Mouse (Mus musculus): ENCODE data around the gene Fbxl8. TPM values are rescaled to one million over a fixed set of nuclear protein-coding genes. Genes with fewer than 3 reads are reported as not detected.
A peak's percentile ranks its signal among the peaks of the same experiment; 100 is the strongest.

The Fbxl8 gene
- polyA plus RNA-seq, 1 experiment from 2014 or later = 1.3 TPM

GRCm38 (mm10) chr8:105310118-105310517, 45.7 kb downstream of the Fbxl8 start:
- WGBS = 89% methylated on average over 8 of the region's 8 CpGs
- peaks cover 12% of the 10 kb centered on the region for H3K4me1 ChIP-seq (replicated peaks)
- H3K4me2 ChIP-seq = no peak overlapping the region
- ATAC-seq (ENCODE audit: low FRiP score, low read depth) = no peak
- H3K27ac ChIP-seq (replicated peaks) = no peak overlapping the region
- peaks cover 39% of the 10 kb centered on the region for H3K36me3 ChIP-seq
- H3K9ac ChIP-seq = no peak overlapping the region
- H3K9me3 ChIP-seq = no peaks in the 10 kb centered on the region
- H3K27me3 ChIP-seq = no peaks in the 10 kb centered on the region
- no peak overlapping the region for H3K4me3 ChIP-seq

- no peaks in the 10 kb centered on the region for H3K27me3 ChIP-seq
- ATAC-seq (ENCODE audit: low FRiP score, low read depth) = no peak
- H3K4me2 ChIP-seq = no peak overlapping the region
- H3K9ac ChIP-seq = no peak overlapping the region
- peaks cover 52% of the 10 kb centered on the region for H3K36me3 ChIP-seq
- H3K27ac ChIP-seq (replicated peaks) = no peak overlapping the region
- H3K4me3 ChIP-seq = no peak overlapping the region
- no peaks in the 10 kb centered on the region for H3K4me1 ChIP-seq (replicated peaks)
- no peaks in the 10 kb centered on the region for H3K9me3 ChIP-seq
- 87% methylated on average over 1 of the region's 1 CpGs for WGBS
Observed at GRCm38 (mm10) chr8:105311718-105312117, 47.3 kb downstream of the Fbxl8 start.

GRCm38 (mm10) chr8:105312891-105313481, 48.5 kb downstream of the Fbxl8 start:
- Histone ChIP-seq H3K27me3 (no peaks in the 10 kb centered on the region), H3K4me1 (replicated peaks) (no peaks in the 10 kb centered on the region), H3K9me3 (no peaks in the 10 kb centered on the region), H3K27ac (replicated peaks) (no peak overlapping the region), H3K4me3 (no peak overlapping the region), H3K9ac (no peak overlapping the region), H3K4me2 (no peak overlapping the region), H3K36me3 (peaks cover 50% of the 10 kb centered on the region)
- 94% methylated on average over 8 of the region's 8 CpGs for WGBS
- no peak for ATAC-seq (ENCODE audit: low FRiP score, low read depth)

GRCm38 (mm10) chr8:105313622-105314402, 49.4 kb downstream of the Fbxl8 start:
- peaks cover 46% of the 10 kb centered on the region for H3K36me3 ChIP-seq
- no peak overlapping the region for H3K4me2 ChIP-seq
- no peak overlapping the region for H3K27ac ChIP-seq (replicated peaks)
- no peaks in the 10 kb centered on the region for H3K9me3 ChIP-seq
- WGBS = 83% methylated on average over 9 of the region's 9 CpGs
- H3K4me3 ChIP-seq = no peak overlapping the region
- no peak overlapping the region for H3K9ac ChIP-seq
- H3K27me3 ChIP-seq = no peaks in the 10 kb centered on the region
- ATAC-seq (ENCODE audit: low FRiP score, low read depth) = no peak
- H3K4me1 ChIP-seq (replicated peaks) = no peaks in the 10 kb centered on the region

GRCm38 (mm10) chr8:105315073-105315769, 50.8 kb downstream of the Fbxl8 start:
- Histone ChIP-seq H3K9me3 (no peaks in the 10 kb centered on the region), H3K4me1 (replicated peaks) (no peaks in the 10 kb centered on the region), H3K27ac (replicated peaks) (no peak overlapping the region), H3K9ac (no peak overlapping the region), H3K27me3 (no peaks in the 10 kb centered on the region), H3K4me2 (no peak overlapping the region), H3K36me3 (peaks cover 49% of the 10 kb centered on the region), H3K4me3 (no peak overlapping the region)
- ATAC-seq (ENCODE audit: low FRiP score, low read depth) = 0 out of 2 replicates have a peak, but pooled peaks have one; percentile 12
- WGBS = 89% methylated on average over 18 of the region's 18 CpGs

GRCm38 (mm10) chr8:105317941-105318340, 53.5 kb downstream of the Fbxl8 start:
- Histone ChIP-seq H3K4me1 (replicated peaks) (no peaks in the 10 kb centered on the region), H3K9ac (no peak overlapping the region), H3K36me3 (peaks cover 49% of the 10 kb centered on the region), H3K27me3 (no peaks in the 10 kb centered on the region), H3K4me2 (no peak overlapping the region), H3K27ac (replicated peaks) (no peak overlapping the region), H3K4me3 (no peak overlapping the region), H3K9me3 (no peaks in the 10 kb centered on the region)
- ATAC-seq (ENCODE audit: low FRiP score, low read depth) = no peak
- 72% methylated on average over 4 of the region's 4 CpGs for WGBS

- Histone ChIP-seq H3K27me3 (no peaks in the 10 kb centered on the region), H3K36me3 (peaks cover 41% of the 10 kb centered on the region), H3K9me3 (no peaks in the 10 kb centered on the region), H3K4me3 (no peak overlapping the region), H3K4me1 (replicated peaks) (no peaks in the 10 kb centered on the region), H3K27ac (replicated peaks) (no peak overlapping the region), H3K9ac (no peak overlapping the region), H3K4me2 (no peak overlapping the region)
- WGBS = 91% methylated on average over 11 of the region's 11 CpGs
- ATAC-seq (ENCODE audit: low FRiP score, low read depth) = no peak
Observed at GRCm38 (mm10) chr8:105318662-105319190, 54.3 kb downstream of the Fbxl8 start.

MicroRNAs within 50 kb of the gene (microRNA counts, 519-probe panel; counts per million panel counts)
- microRNA mmu-miR-328 = 2,751 counts per million, percentile 52 among the panel's probes with 10 or more counts

Small RNA genes lying within 50 kb of the gene (microRNA-seq; reads per million reads assigned to microRNA genes)
- gene Gm27320 (not detected), gene Mir328 (305 reads per million, percentile 65 among the genes with 10 or more reads in this experiment)

Other genes starting within 250 kb of the Fbxl8 start
- gene Ces3a, start 216.0 kb upstream of the Fbxl8 start, polyA plus RNA-seq (2015; fragmentation: Nextera tagmentation; extraction: Ambion mirVana) = not detected in 2 replicates
- not detected in 2 replicates for gene Ces3b, start 180.9 kb upstream of the Fbxl8 start, polyA plus RNA-seq (2015; fragmentation: Nextera tagmentation; extraction: Ambion mirVana)
- gene Ces4a, start 132.8 kb upstream of the Fbxl8 start, polyA plus RNA-seq (2015; fragmentation: Nextera tagmentation; extraction: Ambion mirVana) = 0.13 TPM in 1 of 2 replicates, not detected in the other
- gene Cbfb, start 94.0 kb upstream of the Fbxl8 start, polyA plus RNA-seq (2015; fragmentation: Nextera tagmentation; extraction: Ambion mirVana) = 28.8 and 29.0 TPM in 2 replicates
- gene D230025D16Rik, start 39.5 kb upstream of the Fbxl8 start, polyA plus RNA-seq (2015; fragmentation: Nextera tagmentation; extraction: Ambion mirVana) = 28.5 and 29.2 TPM in 2 replicates
- gene B3gnt9, start 9.5 kb upstream of the Fbxl8 start, polyA plus RNA-seq (2015; fragmentation: Nextera tagmentation; extraction: Ambion mirVana) = 9.9 TPM in 2 replicates
- 18.3 and 19.3 TPM in 2 replicates for gene Tradd, start within 50 bp of the Fbxl8 start, polyA plus RNA-seq (2015; fragmentation: Nextera tagmentation; extraction: Ambion mirVana)
- 0.54 and 0.76 TPM in 2 replicates for gene Hsf4, start 5.2 kb downstream of the Fbxl8 start, polyA plus RNA-seq (2015; fragmentation: Nextera tagmentation; extraction: Ambion mirVana)
- 5.2 and 5.7 TPM in 2 replicates for gene Nol3, start 11.5 kb downstream of the Fbxl8 start, polyA plus RNA-seq (2015; fragmentation: Nextera tagmentation; extraction: Ambion mirVana)
- gene 4931428F04Rik, start 25.2 kb downstream of the Fbxl8 start, polyA plus RNA-seq (2015; fragmentation: Nextera tagmentation; extraction: Ambion mirVana) = 124 and 146 TPM in 2 replicates
- 11.6 and 14.2 TPM in 2 replicates for gene Exoc3l, start 31.5 kb downstream of the Fbxl8 start, polyA plus RNA-seq (2015; fragmentation: Nextera tagmentation; extraction: Ambion mirVana)
- 44.0 and 51.0 TPM in 2 replicates for gene E2f4, start 33.0 kb downstream of the Fbxl8 start, polyA plus RNA-seq (2015; fragmentation: Nextera tagmentation; extraction: Ambion mirVana)
- gene Elmo3, start 41.0 kb downstream of the Fbxl8 start, polyA plus RNA-seq (2015; fragmentation: Nextera tagmentation; extraction: Ambion mirVana) = 1.3 and 1.5 TPM in 2 replicates
- gene Lrrc29, start 61.6 kb downstream of the Fbxl8 start, polyA plus RNA-seq (2015; fragmentation: Nextera tagmentation; extraction: Ambion mirVana) = 0.80 and 0.85 TPM in 2 replicates
- 132 and 143 TPM in 2 replicates for gene Tmem208, start 61.7 kb downstream of the Fbxl8 start, polyA plus RNA-seq (2015; fragmentation: Nextera tagmentation; extraction: Ambion mirVana)
- gene Fhod1, start 83.3 kb downstream of the Fbxl8 start, polyA plus RNA-seq (2015; fragmentation: Nextera tagmentation; extraction: Ambion mirVana) = 0.69 and 0.87 TPM in 2 replicates
- 11.8 and 13.8 TPM in 2 replicates for gene Slc9a5, start 84.2 kb downstream of the Fbxl8 start, polyA plus RNA-seq (2015; fragmentation: Nextera tagmentation; extraction: Ambion mirVana)
- 2.2 and 2.8 TPM in 2 replicates for gene Plekhg4, start 108.6 kb downstream of the Fbxl8 start, polyA plus RNA-seq (2015; fragmentation: Nextera tagmentation; extraction: Ambion mirVana)
- not detected in 2 replicates for gene Kctd19, start 148.9 kb downstream of the Fbxl8 start, polyA plus RNA-seq (2015; fragmentation: Nextera tagmentation; extraction: Ambion mirVana)
- gene Lrrc36, start 148.9 kb downstream of the Fbxl8 start, polyA plus RNA-seq (2015; fragmentation: Nextera tagmentation; extraction: Ambion mirVana) = 0.75 and 1.3 TPM in 2 replicates
- 197 and 207 TPM in 2 replicates for gene Tppp3, start 206.9 kb downstream of the Fbxl8 start, polyA plus RNA-seq (2015; fragmentation: Nextera tagmentation; extraction: Ambion mirVana)
- 39.8 and 41.9 TPM in 2 replicates for gene Zdhhc1, start 232.3 kb downstream of the Fbxl8 start, polyA plus RNA-seq (2015; fragmentation: Nextera tagmentation; extraction: Ambion mirVana)

All from hindbrain, embryonic 15.5 days (tissue).